Mouse (Mus musculus): Measurements from ENCODE around the gene Miip. TPM values are rescaled to one million over a fixed set of nuclear protein-coding genes. Genes with fewer than 3 reads are reported as not detected.
A peak's percentile ranks its signal among the peaks of the same experiment; 100 is the strongest.
"Not testable (repeated sequence)": the region's sequence is repeated elsewhere in the genome, so short reads cannot be mapped to it uniquely, and the experiment has no call there.

The Miip gene
- polyA plus RNA-seq, 1 experiment from 2014 or later: 23.9 TPM

GRCm38 (mm10) chr4:147866056-147866455 lies 2.6 kb downstream of the Miip start:
- WGBS (ENCODE audit: insufficient replicate concordance): 94% methylated on average over 9 of the region's 9 CpGs
- Histone ChIP-seq H3K9ac (ENCODE audit: low read depth, low read length) (no peak overlapping the region), H3K4me3 (ENCODE audit: low read depth, low read length) (no peak overlapping the region), H3K4me2 (no peak overlapping the region), H3K4me1 (ENCODE audit: control insufficient read depth, insufficient read depth, low read length) (peaks cover 17% of the 10 kb centered on the region), H3K36me3 (ENCODE audit: control insufficient read depth, insufficient read depth, low read length) (peaks cover 23% of the 10 kb centered on the region), H3K27ac (ENCODE audit: low read depth, low read length) (no peak overlapping the region), H3K9me3 (replicated peaks; ENCODE audit: control insufficient read depth, low read length) (no peaks in the 10 kb centered on the region), H3K27me3 (ENCODE audit: control insufficient read depth, insufficient read depth, low read length) (no peaks in the 10 kb centered on the region)
- ATAC-seq (replicated peaks; ENCODE audit: insufficient number of reproducible peaks, low FRiP score, low TSS enrichment): no peak

- Histone ChIP-seq H3K36me3 (ENCODE audit: control insufficient read depth, insufficient read depth, low read length) (peaks cover 27% of the 10 kb centered on the region), H3K4me1 (ENCODE audit: control insufficient read depth, insufficient read depth, low read length) (peaks cover 17% of the 10 kb centered on the region), H3K9ac (ENCODE audit: low read depth, low read length) (no peak overlapping the region), H3K27ac (ENCODE audit: low read depth, low read length) (no peak overlapping the region), H3K4me2 (no peak overlapping the region), H3K9me3 (replicated peaks; ENCODE audit: control insufficient read depth, low read length) (no peaks in the 10 kb centered on the region), H3K4me3 (ENCODE audit: low read depth, low read length) (no peak overlapping the region), H3K27me3 (ENCODE audit: control insufficient read depth, insufficient read depth, low read length) (no peaks in the 10 kb centered on the region)
- ATAC-seq (replicated peaks; ENCODE audit: insufficient number of reproducible peaks, low FRiP score, low TSS enrichment): no peak
- WGBS (ENCODE audit: insufficient replicate concordance): 92% methylated on average over 6 of the region's 6 CpGs
Observed at GRCm38 (mm10) chr4:147865651-147866050, 3.0 kb downstream of the Miip start.

DNA sequence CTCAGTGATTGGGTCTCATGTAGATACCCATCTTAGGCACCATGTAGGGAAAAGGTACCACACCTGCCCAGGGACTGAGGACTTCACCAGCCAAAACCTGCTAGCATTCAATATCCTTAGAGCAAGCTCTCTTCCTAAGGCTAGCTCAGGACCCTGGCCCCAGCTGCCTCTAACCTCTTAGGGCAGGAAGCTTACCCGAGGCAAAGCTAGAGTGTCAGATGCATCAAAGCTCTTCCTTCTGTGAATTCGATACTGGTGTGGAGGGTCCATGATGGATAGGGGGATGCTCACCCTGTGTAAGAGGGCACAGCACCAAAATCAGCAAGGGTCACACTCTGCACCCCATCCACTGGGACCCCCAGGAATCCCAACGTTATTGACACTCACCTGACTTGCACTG lies 6.6 kb downstream of the Miip start:
- H3K4me1 ChIP-seq (ENCODE audit: control insufficient read depth, insufficient read depth, low read length): no peaks in the 10 kb centered on the region
- no peak overlapping the region for H3K4me2 ChIP-seq
- H3K36me3 ChIP-seq (ENCODE audit: control insufficient read depth, insufficient read depth, low read length): peaks cover 28% of the 10 kb centered on the region
- H3K27me3 ChIP-seq (ENCODE audit: control insufficient read depth, insufficient read depth, low read length): no peaks in the 10 kb centered on the region
- WGBS (ENCODE audit: insufficient replicate concordance): 89% methylated on average over 3 of the region's 3 CpGs
- ATAC-seq (replicated peaks; ENCODE audit: insufficient number of reproducible peaks, low FRiP score, low TSS enrichment): no peak
- H3K9me3 ChIP-seq (replicated peaks; ENCODE audit: control insufficient read depth, low read length): no peaks in the 10 kb centered on the region
- no peak overlapping the region for H3K9ac ChIP-seq (ENCODE audit: low read depth, low read length)
- H3K4me3 ChIP-seq (ENCODE audit: low read depth, low read length): no peak overlapping the region
- H3K27ac ChIP-seq (ENCODE audit: low read depth, low read length): no peak overlapping the region

- no peak overlapping the region for H3K4me2 ChIP-seq
- H3K9ac ChIP-seq (ENCODE audit: low read depth, low read length): no peak overlapping the region
- no peak for ATAC-seq (replicated peaks; ENCODE audit: insufficient number of reproducible peaks, low FRiP score, low TSS enrichment)
- WGBS (ENCODE audit: insufficient replicate concordance): 62% methylated on average over 2 of the region's 2 CpGs
- H3K9me3 ChIP-seq (replicated peaks; ENCODE audit: control insufficient read depth, low read length): no peaks in the 10 kb centered on the region
- H3K4me1 ChIP-seq (ENCODE audit: control insufficient read depth, insufficient read depth, low read length): peaks cover 4% of the 10 kb centered on the region
- H3K36me3 ChIP-seq (ENCODE audit: control insufficient read depth, insufficient read depth, low read length): no peaks in the 10 kb centered on the region
- no peak overlapping the region for H3K4me3 ChIP-seq (ENCODE audit: low read depth, low read length)
- no peak overlapping the region for H3K27ac ChIP-seq (ENCODE audit: low read depth, low read length)
- H3K27me3 ChIP-seq (ENCODE audit: control insufficient read depth, insufficient read depth, low read length): no peaks in the 10 kb centered on the region
Observed at GRCm38 (mm10) chr4:147850776-147851175, 17.8 kb downstream of the Miip start.

GRCm38 (mm10) chr4:147848584-147848991 lies 20.0 kb downstream of the Miip start:
- 8% methylated on average over 4 of the region's 4 CpGs for WGBS (ENCODE audit: insufficient replicate concordance)
- H3K27me3 ChIP-seq (ENCODE audit: control insufficient read depth, insufficient read depth, low read length): no peaks in the 10 kb centered on the region
- H3K4me1 ChIP-seq (ENCODE audit: control insufficient read depth, insufficient read depth, low read length): peaks cover 4% of the 10 kb centered on the region
- peak overlapping the region; percentile 71 for H3K4me2 ChIP-seq
- peak overlapping the region; percentile 90 for H3K4me3 ChIP-seq (ENCODE audit: low read depth, low read length)
- peak overlapping the region; percentile 72 for H3K9ac ChIP-seq (ENCODE audit: low read depth, low read length)
- H3K27ac ChIP-seq (ENCODE audit: low read depth, low read length): no peak overlapping the region
- no peaks in the 10 kb centered on the region for H3K36me3 ChIP-seq (ENCODE audit: control insufficient read depth, insufficient read depth, low read length)
- ATAC-seq (replicated peaks; ENCODE audit: insufficient number of reproducible peaks, low FRiP score, low TSS enrichment): peak; percentile 43
- no peaks in the 10 kb centered on the region for H3K9me3 ChIP-seq (replicated peaks; ENCODE audit: control insufficient read depth, low read length)

- H3K9me3 ChIP-seq (replicated peaks; ENCODE audit: control insufficient read depth, low read length): 0 out of 2 replicates have a peak, but pooled peaks cover 2% of the 10 kb centered on the region
- H3K36me3 ChIP-seq (ENCODE audit: control insufficient read depth, insufficient read depth, low read length): peaks cover 3% of the 10 kb centered on the region; the same call in 1 of the 2 replicates
- peak within 1 kb of the TSS; percentile 71 for H3K4me2 ChIP-seq
- peak within 1 kb of the TSS; percentile 81 for H3K9ac ChIP-seq (ENCODE audit: low read depth, low read length)
- peak within 1 kb of the TSS; percentile 90 for H3K4me3 ChIP-seq (ENCODE audit: low read depth, low read length)
- 3% methylated on average over 23 of the region's 23 CpGs for WGBS (ENCODE audit: insufficient replicate concordance)
- no peak within 1 kb of the TSS for H3K27ac ChIP-seq (ENCODE audit: low read depth, low read length)
- H3K4me1 ChIP-seq (ENCODE audit: control insufficient read depth, insufficient read depth, low read length): peaks cover 4% of the 10 kb centered on the region
- H3K27me3 ChIP-seq (ENCODE audit: control insufficient read depth, insufficient read depth, low read length): no peaks in the 10 kb centered on the region
- ATAC-seq (replicated peaks; ENCODE audit: insufficient number of reproducible peaks, low FRiP score, low TSS enrichment): peak; percentile 83
Observed at GRCm38 (mm10) chr4:147847614-147848583, 20.7 kb downstream of the Miip start, which contains the start of gene Zfp933. TSS of gene Zfp933 (minus strand) at chr4:147848366.

DNA sequence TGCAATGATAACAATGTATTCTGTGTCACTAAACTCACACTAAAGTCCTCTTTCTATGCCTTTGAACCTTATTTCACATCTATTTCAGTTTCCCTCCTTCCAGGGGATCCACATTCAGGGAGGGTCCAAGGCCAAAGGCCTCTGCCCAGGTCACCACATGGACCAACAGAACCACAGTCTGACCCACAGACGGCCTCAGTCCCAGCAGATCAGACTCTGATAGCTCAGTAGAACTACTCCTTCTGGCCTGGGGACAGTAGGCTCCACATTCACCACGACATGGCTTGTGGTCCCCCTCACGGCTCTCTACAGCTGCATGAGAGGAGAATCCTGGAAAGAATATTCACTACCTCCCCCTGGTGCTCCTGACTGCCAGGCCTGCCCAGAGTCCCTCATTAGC lies 25.7 kb downstream of the Miip start:
- no peak overlapping the region for H3K4me3 ChIP-seq (ENCODE audit: low read depth, low read length)
- WGBS (ENCODE audit: insufficient replicate concordance): 87% methylated on average over 3 of the region's 3 CpGs
- H3K4me2 ChIP-seq: no peak overlapping the region
- no peak for ATAC-seq (replicated peaks; ENCODE audit: insufficient number of reproducible peaks, low FRiP score, low TSS enrichment)
- H3K9me3 ChIP-seq (replicated peaks; ENCODE audit: control insufficient read depth, low read length): peaks cover 5% of the 10 kb centered on the region; the same call in 1 of the 2 replicates
- peaks cover 15% of the 10 kb centered on the region for H3K36me3 ChIP-seq (ENCODE audit: control insufficient read depth, insufficient read depth, low read length)
- no peaks in the 10 kb centered on the region for H3K27me3 ChIP-seq (ENCODE audit: control insufficient read depth, insufficient read depth, low read length)
- no peak overlapping the region for H3K27ac ChIP-seq (ENCODE audit: low read depth, low read length)
- no peak overlapping the region for H3K9ac ChIP-seq (ENCODE audit: low read depth, low read length)
- H3K4me1 ChIP-seq (ENCODE audit: control insufficient read depth, insufficient read depth, low read length): peaks cover 4% of the 10 kb centered on the region

- not testable (repeated sequence) for H3K4me1 ChIP-seq (ENCODE audit: control insufficient read depth, insufficient read depth, low read length)
- H3K36me3 ChIP-seq (ENCODE audit: control insufficient read depth, insufficient read depth, low read length): peaks cover 15% of the 10 kb centered on the region
Observed at GRCm38 (mm10) chr4:147839282-147839681, 29.3 kb downstream of the Miip start.

More at GRCm38 (mm10) chr4:147839282-147839681, 29.3 kb downstream of the Miip start:
- not testable (repeated sequence) for H3K4me2 ChIP-seq; H3K27me3 ChIP-seq (ENCODE audit: control insufficient read depth, insufficient read depth, low read length); ATAC-seq (replicated peaks; ENCODE audit: insufficient number of reproducible peaks, low FRiP score, low TSS enrichment); H3K27ac ChIP-seq (ENCODE audit: low read depth, low read length); H3K9ac ChIP-seq (ENCODE audit: low read depth, low read length); H3K9me3 ChIP-seq (replicated peaks; ENCODE audit: control insufficient read depth, low read length); H3K4me3 ChIP-seq (ENCODE audit: low read depth, low read length)
- WGBS (ENCODE audit: insufficient replicate concordance): 93% methylated on average over 19 of the region's 26 CpGs

Measured in heart, embryonic 11.5 days (tissue).